Mouse (Mus musculus) testis, postnatal 14 days (tissue): ENCODE measurements around the gene Mknk1.
A peak's percentile ranks its signal among the peaks of the same experiment; 100 is the strongest.

ENCODE experiments used
- DNase-seq: peaks from one replicate; pipeline ENCODE4 v3.0.0; 2021; ENCODE audit warnings: low spot score

Mknk1 gene

DNA sequence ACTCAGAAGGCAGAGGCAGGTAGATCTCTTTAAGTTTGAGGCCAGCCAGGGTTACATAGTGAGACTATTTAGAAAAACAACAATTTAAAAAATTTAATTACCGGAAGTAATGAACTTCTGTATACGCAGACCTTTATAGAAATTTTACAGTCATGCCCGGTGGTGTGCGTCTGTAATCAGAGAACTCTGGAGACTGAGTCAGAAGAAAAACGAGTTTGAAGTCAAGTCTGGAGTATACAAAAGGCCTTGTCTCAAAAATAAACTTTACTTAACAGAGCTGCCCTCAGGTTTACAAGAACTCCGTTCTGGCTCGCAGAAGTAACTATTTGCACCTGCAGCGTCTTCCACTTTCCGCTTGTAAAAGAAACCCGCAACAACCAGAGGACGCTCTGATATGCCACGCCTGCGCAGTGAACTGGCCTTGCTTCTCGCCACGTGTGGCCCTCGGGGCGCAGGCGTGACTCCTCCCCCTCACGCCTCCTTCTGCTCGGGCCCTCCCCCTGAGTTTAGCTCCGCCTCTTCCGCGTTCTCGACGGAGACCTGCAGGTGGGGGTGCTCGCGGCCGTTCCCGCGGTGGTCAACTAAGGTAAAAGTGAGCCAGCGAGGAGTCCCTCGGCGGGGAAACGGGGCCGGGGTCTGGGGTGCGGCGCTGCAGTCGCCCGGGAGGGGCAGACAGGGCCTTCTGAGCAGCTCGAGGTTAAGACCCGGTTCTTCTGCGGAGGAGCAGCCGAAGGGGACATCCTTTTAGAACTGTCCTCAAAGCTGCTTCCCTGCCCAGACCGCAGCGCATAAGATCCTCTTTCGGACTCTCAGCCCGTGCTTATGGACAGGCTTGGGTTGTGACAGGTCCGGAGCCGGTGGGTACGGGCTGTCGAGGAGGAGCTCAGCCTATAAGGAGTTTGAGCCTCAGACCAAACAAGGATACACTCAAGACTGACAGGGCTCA lies at the start of gene Mknk1:
TSS of gene Mknk1 (plus strand) at position 503 of the 946 bp plus-strand sequence.
- peak; percentile 94 for DNase-seq

DNA sequence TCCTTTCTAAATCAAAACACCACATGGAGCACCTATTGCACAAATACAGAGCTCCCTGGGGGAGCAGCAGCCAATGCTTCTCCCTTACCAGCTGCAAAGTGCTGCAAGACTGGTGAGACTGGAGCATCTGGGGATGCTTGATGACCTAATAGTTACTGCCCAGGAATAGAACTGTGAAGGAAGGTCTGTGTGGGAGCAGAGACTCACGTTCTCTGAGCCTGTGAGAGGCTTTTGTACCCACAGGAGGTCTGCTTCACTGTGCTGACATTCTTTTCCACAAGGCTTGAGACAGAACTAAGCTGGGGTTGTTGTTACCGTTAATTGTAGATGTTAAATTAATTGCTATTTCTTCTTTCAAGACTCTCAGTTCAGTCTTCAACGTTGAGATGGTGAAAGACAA lies 48.1 kb upstream of the Mknk1 start:
- no peak for DNase-seq

DNA sequence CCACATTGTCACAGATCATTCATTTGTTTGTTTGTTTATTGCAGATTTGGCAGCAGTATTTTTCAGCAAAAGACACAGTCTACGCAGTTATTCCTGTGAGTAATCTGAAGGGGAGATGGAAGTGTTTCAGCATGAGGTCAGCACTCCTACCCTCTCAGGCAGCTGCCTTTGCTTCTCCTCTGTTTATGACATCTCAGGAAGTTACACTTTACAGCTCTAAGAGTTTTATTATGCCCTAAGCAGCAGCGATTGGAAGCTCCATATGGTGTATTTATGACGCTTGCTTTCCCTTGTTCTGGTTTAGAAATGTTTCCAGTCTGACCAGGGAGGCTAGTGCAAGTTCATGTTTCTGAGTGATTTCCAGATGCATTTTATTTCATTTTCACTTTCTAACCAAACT lies 43.6 kb upstream of the Mknk1 start:
- DNase-seq = no peak

DNA sequence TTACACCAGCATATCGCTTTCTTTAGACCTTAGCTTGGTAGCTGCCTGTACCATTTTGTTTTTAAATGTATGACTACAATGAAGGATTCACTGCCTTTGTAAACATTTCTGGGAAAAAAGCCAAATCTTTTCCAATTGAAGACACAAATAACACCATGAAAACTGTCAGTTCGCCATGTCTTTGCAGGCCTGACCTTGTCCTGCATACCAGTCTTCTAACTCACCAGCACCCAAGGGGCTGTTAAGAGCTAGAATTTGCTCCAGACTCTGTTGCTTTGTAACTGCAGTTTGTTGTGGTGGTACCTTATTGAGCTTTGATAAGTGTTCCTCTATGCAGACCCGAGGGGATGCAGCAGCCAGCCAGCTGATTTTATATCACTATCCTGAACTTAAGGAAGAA lies 39.0 kb upstream of the Mknk1 start:
- no peak for DNase-seq

DNA sequence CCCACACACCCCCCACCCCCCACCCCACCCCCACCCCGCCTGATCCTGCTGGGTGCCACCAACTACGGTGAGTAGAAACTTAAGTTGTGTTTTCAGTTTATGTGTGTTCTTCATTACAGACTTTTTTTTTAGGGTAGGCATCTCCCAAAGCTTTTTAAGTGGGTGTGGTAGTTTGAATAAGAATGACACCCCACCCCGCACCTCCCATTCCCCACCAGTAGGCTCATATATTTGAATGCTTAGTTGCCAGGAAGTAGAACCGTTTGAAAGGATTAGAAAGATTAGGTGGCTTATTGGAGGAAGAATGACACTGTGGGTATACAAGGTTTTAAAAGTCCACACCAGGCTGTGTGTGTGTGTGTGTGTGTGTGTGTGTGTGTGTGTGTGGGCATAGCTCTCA lies 26.7 kb upstream of the Mknk1 start:
- no peak for DNase-seq

DNA sequence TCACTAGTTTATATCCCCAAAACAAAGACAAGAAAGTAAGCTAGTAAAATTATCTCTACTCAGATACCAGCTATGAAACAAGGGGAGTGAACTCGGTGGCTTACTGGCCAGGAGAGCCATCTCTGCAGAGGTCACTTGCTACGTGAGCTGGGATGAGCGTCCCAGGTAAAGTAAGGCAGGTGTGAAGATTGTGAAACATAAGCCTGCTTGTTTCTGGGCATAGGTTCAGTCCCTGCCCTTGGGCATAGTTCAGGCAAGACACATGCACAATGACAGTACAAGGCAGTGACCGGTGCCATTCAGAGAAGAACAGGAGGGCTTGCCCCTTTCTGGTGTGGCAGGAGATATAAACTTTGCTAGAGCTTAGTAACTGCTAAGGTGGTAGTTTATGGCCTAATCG lies 23.4 kb upstream of the Mknk1 start:
- no peak for DNase-seq

DNA sequence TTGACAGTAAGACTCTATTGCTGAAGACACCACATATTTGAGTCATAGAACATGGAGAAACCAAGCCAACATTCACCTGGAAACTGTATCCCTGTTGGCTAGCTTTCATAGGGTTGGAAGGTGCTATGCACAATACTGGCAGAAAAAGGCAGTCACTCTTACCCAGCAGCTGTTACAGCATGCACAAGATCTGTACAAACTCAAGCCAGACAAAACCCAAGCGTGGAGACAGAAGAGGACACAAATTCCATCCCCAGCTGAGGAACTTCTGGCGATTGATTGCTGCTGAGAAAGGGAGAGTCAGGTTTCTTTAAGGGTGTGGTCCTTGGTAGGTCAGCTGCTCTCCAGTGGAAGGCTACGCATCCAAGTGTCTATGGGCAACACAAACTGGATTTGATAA lies 18.8 kb upstream of the Mknk1 start:
- no peak for DNase-seq

DNA sequence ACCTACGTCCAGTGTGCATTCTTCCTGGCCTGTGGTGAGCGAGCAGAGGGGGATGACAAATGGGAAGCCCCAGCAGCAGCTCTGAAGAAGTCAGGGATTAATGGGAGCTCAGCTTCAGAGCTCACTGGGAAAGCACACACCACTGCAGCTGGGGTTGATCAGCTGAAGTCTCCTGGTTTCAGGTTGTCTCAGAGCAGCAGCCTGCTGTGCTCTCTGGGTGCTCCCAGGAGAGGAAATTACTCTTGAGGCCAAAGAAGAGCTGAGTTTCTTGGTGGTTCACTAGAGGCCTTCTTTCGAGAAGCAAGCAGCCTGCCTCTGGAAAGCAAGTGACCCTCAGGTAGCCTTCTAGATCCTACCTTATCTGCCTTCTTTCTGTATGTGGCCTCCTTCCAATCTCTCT lies 18.1 kb upstream of the Mknk1 start:
- no peak for DNase-seq

DNA sequence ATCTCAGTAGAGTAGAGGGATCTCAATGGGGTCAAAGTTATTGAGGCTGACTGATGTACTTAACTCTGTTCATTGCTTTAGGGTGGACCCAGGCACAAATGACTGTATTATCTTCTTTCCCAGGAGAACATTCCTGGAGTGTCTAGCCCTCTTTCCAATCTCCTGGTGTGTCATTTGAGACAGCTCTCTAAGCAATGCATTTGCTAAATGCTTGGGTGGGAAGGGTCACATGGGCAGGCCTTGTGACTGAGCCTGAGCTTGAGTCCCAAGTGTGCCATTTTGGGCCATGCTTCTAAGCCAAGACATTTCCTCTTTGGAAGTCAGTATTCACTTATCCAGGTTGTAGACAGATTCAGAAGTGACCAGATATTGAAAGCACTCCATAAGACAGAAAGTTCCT lies 17.6 kb upstream of the Mknk1 start:
- DNase-seq = no peak

DNA sequence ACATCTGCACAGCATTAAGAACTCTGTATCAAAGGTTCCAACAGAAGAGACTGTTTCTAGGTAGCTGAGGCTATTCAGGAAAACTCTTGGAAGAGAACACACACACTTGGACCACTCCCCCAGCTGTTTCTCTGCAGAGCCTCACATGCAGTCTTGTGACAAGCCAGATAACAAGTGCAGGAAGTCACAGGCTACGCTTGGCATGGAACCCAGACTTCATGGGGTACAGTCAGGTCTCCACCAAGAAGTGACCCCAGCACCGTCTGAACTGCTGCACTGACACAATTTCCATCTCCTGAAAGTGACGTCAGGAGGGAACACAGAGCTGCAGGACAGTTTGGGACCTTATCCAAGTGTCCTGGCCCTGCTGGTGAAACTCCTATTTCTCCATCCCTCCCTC lies 17.1 kb upstream of the Mknk1 start:
- no peak for DNase-seq

DNA sequence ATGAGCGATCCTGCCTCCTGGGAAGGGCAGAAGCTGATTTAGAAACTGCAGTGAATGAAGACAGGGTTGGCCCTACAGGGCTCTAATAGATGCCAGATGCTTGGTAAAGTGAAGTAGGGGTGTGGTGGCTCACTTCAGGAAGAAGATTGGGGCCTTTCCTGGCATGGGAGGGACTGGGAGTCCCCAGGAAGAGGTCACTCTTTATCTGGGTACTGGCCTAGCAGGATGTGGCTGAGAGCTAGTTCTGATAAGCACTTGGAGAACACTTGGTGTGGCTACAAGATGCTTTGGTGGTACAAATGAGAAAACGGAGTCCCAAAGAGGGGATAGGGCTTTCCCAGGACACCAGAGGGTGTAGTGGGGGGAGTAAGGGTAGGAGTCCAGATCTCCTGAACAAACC lies 14.8 kb upstream of the Mknk1 start:
- no peak for DNase-seq

DNA sequence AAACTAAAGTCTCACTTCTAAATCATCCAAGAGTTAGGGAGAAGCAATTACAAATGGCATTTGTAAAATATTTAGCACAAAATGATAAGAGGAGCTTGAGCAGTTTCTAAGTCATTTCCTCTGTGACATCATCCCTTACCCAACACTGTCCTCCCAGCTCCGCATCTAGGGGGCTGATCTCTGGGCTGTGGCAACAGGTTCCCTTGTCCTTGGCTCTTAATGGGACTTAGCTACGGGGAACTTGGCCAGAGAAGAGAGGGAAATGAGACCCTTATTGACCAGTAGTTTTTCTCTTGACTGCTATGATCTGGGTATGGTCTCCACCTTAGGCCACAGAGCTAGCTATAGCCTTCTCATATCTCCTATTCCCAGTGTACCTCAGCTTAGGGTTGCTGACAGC lies 13.7 kb upstream of the Mknk1 start:
- no peak for DNase-seq

DNA sequence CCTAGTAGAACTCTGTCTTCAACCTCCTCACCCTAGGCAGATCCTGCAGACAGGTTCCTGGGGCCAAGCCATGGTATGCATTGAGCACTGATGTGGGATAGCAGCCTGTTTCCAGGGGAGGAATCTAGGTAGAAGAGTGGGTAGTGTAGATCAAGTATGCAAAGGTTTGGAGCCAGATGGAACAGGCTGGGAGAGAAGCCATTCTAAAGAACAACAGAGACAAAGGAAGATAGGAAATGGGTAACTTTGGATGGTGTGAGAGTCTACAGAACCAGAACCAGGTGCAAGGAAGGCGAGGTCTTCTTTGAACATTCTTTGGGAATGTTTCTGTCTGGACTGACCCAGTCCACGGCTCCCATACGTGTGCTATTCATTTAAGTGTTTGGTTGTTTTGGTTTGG lies 11.9 kb upstream of the Mknk1 start:
- DNase-seq = no peak

DNA sequence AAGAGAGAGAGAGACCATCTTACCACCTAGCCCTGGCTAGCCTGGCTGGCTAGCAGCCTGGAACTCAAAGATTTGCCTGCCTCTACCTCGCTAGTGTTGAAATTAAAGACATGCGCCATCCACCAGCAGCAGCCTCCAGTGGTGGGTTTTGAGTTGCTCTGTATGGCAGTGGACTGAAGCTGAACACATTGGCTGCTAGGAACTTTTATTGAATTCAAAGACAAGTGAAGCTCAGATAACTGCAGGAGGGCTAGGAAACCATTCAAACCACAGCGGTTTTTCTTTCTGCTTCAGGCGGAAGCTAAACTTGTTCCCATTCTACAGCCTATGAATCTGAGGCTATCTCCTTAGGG lies 11.5 kb upstream of the Mknk1 start:
- no peak for DNase-seq

DNA sequence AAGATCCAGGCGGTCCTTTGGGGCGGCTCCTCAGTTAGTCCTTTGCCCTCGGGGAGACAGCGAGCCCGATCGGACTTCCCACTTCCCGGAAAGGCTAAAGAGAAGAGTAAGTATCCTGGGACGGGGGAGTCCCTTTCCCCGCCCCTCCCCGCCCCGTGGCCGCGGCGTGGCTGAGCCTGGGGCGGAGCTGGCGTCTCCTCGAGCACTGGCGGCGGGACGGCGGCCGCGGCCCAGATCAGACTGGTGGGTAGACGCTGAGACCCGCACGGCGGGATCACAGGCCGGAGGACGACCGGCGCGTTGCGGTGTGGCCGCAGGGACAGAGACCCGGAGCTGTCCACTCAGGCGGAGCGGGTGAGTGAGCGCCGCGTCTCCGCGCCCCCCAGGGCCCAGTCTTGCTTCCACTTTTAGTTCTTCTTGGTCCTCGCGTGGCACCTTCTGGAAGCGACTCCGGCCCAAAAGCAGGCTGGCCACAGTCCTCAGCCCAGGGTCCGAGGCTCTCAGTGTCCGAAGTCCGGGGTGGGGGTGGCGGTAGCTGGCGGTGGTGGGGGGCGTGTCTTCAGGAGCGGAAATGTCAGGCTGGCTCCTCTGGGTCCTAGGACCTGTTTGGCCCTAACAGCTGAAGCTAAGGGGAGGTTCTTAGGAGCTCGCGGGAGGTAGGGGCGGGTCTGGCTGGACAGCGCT lies 11.0 kb upstream of the Mknk1 start, which contains the start of gene Mob3c:
TSS of gene Mob3c (plus strand) at position 205 of the 684 bp plus-strand sequence.
- peak; percentile 75 for DNase-seq

DNA sequence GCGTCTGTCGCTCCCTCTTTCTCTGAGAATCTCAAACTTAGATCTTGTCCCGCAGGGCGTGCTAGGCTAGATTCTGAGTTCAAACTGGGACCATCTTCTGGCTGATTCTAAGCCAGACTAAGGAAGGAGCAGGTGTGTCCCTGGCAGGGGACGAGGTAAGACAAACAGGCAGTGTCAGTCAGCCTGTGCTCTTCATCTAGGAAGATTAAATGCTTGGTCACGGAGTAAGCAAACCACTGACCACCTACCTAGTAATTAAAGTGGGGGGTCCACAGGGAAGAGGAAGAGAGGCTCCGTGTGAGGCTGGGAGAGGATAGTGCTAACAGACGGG lies 10.5 kb upstream of the Mknk1 start:
- DNase-seq = no peak

DNA sequence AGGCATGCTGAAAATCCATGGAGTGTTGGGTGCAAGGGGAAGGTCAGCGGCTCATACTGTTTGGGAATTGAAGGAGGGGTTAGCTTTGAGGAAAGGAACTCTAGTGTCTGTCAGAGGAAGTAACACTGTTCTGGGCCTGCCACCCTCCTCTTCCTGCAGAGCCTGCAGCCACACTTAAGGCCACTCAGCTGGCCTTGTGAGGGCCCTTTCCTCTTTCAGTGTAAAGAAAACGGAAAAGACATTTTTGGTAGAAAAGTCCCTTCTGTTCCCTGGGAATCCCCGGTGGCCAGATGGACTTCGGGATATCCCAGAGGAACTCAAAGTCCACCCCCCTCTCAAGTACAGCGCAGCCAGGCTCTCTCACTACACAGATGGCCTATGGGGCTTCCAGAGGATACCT lies 8.5 kb upstream of the Mknk1 start:
- DNase-seq = no peak

DNA sequence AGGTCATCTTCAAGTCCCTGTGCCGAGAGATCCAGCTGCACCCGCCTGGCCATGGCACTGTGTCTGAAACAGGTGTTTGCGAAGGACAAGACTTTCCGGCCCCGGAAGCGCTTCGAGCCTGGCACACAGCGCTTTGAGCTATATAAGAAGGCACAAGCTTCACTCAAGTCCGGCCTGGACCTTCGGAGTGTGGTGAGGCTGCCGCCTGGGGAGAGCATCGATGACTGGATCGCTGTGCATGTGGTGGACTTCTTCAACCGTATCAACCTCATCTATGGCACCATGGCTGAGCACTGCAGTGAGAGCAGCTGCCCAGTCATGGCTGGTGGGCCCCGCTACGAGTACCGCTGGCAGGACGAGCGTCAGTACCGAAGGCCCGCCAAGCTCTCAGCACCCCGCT lies 7.8 kb upstream of the Mknk1 start:
- DNase-seq = no peak

DNA sequence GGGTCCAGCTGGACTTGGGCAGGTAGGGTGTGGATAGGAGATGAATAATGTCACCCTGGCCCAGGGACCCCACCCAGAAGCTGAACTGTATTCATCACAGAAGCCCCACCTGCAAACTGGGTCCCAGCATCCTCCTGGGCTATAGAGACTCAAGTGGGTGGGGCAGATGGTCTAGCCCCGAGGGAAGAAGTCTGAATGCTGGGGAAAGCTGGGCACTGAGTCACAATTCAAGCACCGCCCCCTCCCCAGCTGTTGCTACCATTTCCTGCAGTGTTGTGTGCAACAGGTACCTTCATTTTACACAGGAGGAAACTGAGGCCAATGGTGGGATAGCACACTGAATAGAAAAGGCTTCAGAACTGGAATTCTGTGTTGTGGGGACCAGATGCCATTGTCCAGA lies 7.0 kb upstream of the Mknk1 start:
- DNase-seq = no peak

DNA sequence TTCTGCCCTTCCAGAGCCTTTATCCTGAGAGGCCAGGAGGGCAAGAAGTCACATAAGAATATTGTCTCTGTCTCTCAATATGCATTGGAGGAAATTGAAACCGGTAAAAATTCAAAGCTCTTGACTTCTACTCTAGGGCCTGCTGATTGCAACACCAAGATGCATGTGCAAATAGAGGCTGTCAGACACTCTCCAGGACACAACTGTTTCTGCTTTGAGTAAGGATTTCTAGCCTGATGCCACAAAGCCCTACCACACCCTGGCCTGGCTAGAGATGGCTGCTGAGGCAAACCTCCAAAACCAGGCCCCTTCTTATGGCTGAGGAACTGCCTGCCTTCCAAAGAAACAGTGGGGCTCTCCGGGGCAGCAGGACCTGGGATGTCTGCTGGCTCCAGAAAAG lies 3.4 kb upstream of the Mknk1 start:
- DNase-seq = no peak

DNA sequence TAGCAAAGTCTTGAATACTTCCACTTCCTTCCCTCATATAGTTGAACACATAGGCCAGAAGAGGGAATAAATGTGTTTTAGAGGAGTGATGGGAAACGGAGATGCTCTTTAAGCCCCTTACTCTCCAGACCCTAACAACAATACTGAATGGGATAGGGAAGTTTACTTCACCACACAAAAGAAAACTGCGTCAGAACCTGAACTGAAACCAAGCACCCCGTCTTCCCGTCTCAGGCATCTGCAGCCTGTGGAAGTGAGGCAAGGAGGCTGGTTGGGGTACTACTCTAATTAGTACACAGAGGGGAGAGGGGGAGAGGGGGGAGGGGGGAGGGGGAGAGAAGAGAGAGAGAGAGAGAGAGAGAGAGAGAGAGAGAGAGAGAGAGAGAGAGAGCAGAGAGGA lies 802 bp upstream of the Mknk1 start:
- DNase-seq = no peak

DNA sequence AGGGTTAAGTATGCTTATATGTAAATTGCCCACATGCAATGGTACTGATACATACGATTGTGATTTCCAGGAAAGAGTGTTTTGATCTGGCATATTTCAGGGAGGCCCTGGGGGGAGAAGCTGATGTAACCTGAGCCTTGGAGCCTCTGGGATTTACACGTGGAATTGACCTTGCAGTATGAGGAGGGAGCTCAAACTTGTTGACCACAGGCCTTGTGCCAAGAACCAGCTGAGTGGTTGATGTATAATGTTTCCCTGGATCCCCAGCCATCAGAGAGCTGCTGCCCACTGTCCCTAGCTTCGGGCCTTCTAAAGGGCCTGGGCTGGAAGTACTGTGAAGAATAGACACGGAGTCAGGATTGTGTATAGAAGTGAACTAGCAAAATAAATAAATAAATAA lies 958 bp downstream of the Mknk1 start:
- no peak for DNase-seq

DNA sequence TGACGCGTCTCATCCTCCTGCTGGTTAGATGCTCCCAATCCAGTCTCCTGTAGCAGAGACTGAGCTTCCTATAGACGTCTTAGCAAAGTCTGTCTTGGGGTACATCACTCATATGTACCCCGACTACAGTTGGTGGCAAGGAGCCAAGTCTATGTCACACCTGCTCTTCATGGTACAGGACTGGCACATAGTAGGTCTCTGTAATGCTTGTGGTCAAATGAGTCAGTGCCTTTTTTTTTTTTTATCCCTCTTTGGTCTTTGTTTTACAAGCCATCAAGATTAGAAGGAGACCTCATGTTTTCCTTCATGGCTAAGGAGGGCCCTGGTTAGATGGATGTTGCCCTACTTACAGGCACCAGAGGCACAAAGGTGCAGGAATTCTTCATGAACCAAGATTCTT lies 1.8 kb downstream of the Mknk1 start:
- no peak for DNase-seq

DNA sequence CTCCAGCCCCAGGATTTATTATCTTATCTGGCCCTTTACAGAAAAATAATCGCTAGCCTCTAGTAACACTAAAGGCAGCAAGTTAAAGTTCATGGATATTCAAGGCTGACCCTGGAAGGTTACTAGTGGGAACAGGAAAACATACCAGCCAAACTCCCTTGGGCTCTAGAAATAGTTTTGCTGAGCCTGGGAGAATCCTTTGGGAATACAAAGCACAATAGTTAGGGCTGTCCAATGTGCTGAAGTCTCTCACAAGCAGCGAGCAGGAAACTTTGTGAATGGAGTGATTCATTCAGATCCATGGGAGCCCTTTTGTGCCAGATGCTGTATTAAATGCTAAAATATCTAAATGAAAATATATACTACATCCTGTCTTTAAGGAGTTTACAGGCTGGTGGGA lies 7.7 kb downstream of the Mknk1 start:
- no peak for DNase-seq
